Mouse (Mus musculus): Measurements from ENCODE around the gene Tfdp2. TPM values are rescaled to one million over a fixed set of nuclear protein-coding genes. Genes with fewer than 3 reads are reported as not detected.

The Tfdp2 gene
- total RNA-seq, 2 experiments from 2014 or later = 40.6 to 46.4 TPM

- DNase-seq (ENCODE audit: low spot score in 2 of 2) = no peak
Observed at GRCm38 (mm10) chr9:96223302-96223701, 27.2 kb downstream of the Tfdp2 start.

- no peak for DNase-seq (ENCODE audit: low spot score in 2 of 2)
Observed at GRCm38 (mm10) chr9:96228285-96228684, 32.2 kb downstream of the Tfdp2 start.

GRCm38 (mm10) chr9:96230271-96230670 is 34.2 kb downstream of the Tfdp2 start:
- DNase-seq (ENCODE audit: low spot score in 2 of 2) = no peak

- DNase-seq (ENCODE audit: low spot score in 2 of 2) = no peak
Observed at GRCm38 (mm10) chr9:96235477-96235876, 39.4 kb downstream of the Tfdp2 start.

- no peak for DNase-seq (ENCODE audit: low spot score in 2 of 2)
Observed at GRCm38 (mm10) chr9:96237391-96237790, 41.3 kb downstream of the Tfdp2 start.

GRCm38 (mm10) chr9:96238286-96238685 is 42.2 kb downstream of the Tfdp2 start:
- DNase-seq (ENCODE audit: low spot score in 2 of 2) = no peak

GRCm38 (mm10) chr9:96241134-96242097 is 45.3 kb downstream of the Tfdp2 start:
- DNase-seq (ENCODE audit: low spot score in 2 of 2) = no peak

- DNase-seq (ENCODE audit: low spot score in 2 of 2) = no peak
Observed at GRCm38 (mm10) chr9:96243915-96244314, 47.8 kb downstream of the Tfdp2 start.

- DNase-seq (ENCODE audit: low spot score in 2 of 2) = no peak
Observed at GRCm38 (mm10) chr9:96254812-96255211, 58.7 kb downstream of the Tfdp2 start.

GRCm38 (mm10) chr9:96258478-96258877 is 62.4 kb downstream of the Tfdp2 start:
- no peak for DNase-seq (ENCODE audit: low spot score in 2 of 2)

GRCm38 (mm10) chr9:96259017-96259512 is 63.0 kb downstream of the Tfdp2 start:
- DNase-seq (ENCODE audit: low spot score in 2 of 2) = peak in 1 of 2 experiments; percentile 22

GRCm38 (mm10) chr9:96259753-96260520 is 63.9 kb downstream of the Tfdp2 start:
- DNase-seq (ENCODE audit: low spot score in 2 of 2) = peak; percentile 42 to 72

- DNase-seq (ENCODE audit: low spot score in 2 of 2) = no peak
Observed at GRCm38 (mm10) chr9:96261101-96261500, 65.0 kb downstream of the Tfdp2 start.

GRCm38 (mm10) chr9:96261980-96262379 is 65.9 kb downstream of the Tfdp2 start:
- DNase-seq (ENCODE audit: low spot score in 2 of 2) = no peak

- DNase-seq (ENCODE audit: low spot score in 2 of 2) = no peak
Observed at GRCm38 (mm10) chr9:96266793-96267558, 70.9 kb downstream of the Tfdp2 start.

GRCm38 (mm10) chr9:96267559-96267948 is 71.5 kb downstream of the Tfdp2 start:
- DNase-seq (ENCODE audit: low spot score in 2 of 2) = no peak

- no peak for DNase-seq (ENCODE audit: low spot score in 2 of 2)
Observed at GRCm38 (mm10) chr9:96269726-96270125, 73.7 kb downstream of the Tfdp2 start.

GRCm38 (mm10) chr9:96275543-96275942 is 79.5 kb downstream of the Tfdp2 start:
- DNase-seq (ENCODE audit: low spot score in 2 of 2) = no peak

GRCm38 (mm10) chr9:96281497-96281896 is 85.4 kb downstream of the Tfdp2 start:
- no peak for DNase-seq (ENCODE audit: low spot score in 2 of 2)

- DNase-seq (ENCODE audit: low spot score in 2 of 2) = no peak
Observed at GRCm38 (mm10) chr9:96282082-96282481, 86.0 kb downstream of the Tfdp2 start.

GRCm38 (mm10) chr9:96284916-96285315 is 88.8 kb downstream of the Tfdp2 start:
- no peak for DNase-seq (ENCODE audit: low spot score in 2 of 2)
